Mouse (Mus musculus): ENCODE measurements around the gene Tnfrsf19. TPM values are rescaled to one million over a fixed set of nuclear protein-coding genes. Genes with fewer than 3 reads are reported as not detected.

The Tnfrsf19 gene
- total RNA-seq (2021), result 10 to 100 TPM; 48.1 to 71.4 TPM
- long read RNA-seq, experiment 1, full-length matches to known transcripts, result 6 of 12 reads
- long read RNA-seq, experiment 1, partial matches to known transcripts, result 1 of 12 reads
- long read RNA-seq, experiment 1, other reads (novel, unspliced or antisense), result 5 of 12 reads
- long read RNA-seq, experiment 2, full-length matches to known transcripts, result 4 of 6 reads
- long read RNA-seq, experiment 2, partial matches to known transcripts, result 1 of 6 reads
- long read RNA-seq, experiment 2, other reads (novel, unspliced or antisense), result 1 of 6 reads

GRCm38 (mm10) chr14:61046091-61046681 is at the start of gene Tnfrsf19:
Gene Tnfrsf19, minus strand, starts transcription at chr14:61046490.
- peak; percentile 92 to 93 for DNase-seq

GRCm38 (mm10) chr14:61092073-61092472 is 45.8 kb upstream of the Tnfrsf19 start:
- no peak for DNase-seq

- no peak for DNase-seq
These were observed 44.7 kb upstream of the Tnfrsf19 start for GRCm38 (mm10) chr14:61090955-61091354.

DNA sequence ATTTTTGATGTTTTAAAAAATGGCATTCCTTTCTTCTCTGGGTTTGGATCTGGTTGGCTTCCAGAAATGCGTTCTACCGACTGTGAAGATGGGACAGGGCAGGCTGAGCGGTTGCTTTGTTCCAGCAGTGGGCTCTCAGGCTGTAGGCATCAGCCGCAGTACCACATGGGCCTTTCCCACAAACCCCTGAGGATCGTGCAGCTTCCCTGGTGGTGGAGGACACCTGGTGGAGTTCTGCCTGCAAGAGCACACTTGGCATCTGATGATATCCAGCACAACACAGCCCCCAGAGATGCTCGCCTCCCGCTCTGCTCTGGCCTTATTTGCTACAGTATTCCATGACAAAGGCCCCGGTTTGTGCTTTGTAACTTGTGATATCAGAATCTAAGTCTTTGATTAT is 41.9 kb upstream of the Tnfrsf19 start:
- DNase-seq, result no peak

DNA sequence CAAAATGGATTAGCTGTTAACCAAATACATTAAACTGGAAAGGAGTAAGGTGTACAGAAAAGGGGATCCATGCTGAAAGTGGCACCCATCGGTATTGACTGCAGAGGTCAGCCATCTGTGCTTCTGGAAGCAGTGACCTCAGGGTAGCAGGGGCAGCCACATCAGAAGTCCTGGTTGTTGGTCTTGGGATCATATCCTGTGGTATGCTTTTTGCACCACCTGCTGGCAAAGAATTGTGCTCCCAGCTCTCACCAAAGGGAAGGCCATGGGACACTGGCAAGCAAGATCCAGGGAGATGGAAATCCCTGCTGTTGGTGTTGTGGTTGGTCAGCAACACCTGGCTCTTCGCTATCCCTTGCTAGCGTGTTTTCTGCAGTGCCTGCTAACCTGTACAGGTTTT is 39.0 kb upstream of the Tnfrsf19 start:
- peak; percentile 64 to 72 for DNase-seq

GRCm38 (mm10) chr14:61069555-61069954 is 23.3 kb upstream of the Tnfrsf19 start:
- DNase-seq, result no peak

DNA sequence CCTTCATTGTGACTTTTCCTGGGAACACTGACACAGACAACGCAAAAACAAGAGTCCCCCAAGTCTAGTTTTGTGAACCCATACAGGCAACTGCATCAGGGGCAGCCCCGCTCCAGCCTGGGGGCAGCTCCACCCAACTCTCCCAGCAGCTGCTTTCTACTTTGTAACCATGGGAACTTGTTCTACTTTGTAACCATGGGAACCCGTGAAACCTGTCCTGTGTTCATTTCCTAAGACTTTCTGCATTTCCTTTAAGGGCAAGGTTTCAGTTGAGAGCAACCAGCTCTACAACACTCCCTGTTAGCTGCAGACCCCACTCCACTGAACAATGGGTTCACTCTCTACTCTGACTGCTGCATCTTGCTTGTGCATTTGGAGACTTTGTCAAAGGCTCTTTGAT is 15.4 kb upstream of the Tnfrsf19 start:
- DNase-seq, result no peak

DNA sequence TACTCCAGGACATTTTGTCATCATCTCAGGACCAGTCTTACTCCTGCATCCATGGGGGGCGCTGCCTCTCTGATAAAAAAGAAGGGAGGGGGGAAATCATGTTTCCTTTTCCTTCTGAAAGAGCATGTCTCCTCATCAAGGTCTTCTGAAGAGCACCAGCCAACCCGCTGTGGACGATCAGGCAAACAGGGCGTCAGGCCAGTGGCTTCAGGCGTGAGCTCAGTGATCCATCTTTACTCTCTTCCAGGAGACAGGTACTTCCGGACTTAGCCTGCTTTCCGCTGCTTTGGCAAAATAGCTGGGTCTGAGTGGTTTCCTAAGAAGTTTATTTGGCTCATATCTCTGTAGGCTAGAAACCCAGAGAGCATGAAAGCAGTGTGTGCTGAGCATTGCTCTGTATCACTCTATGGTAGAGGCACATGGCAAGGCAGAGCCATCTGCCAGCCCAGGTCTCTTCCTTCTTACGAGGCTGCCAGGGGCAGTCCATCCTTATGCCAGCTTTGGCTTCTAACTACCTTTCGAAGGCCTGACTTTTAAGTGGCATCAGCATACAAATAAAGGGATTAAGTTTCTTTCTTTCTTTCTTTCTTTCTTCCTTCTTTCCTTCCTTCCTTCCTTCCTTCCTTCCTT is 13.1 kb upstream of the Tnfrsf19 start:
- DNase-seq, result no peak

- no peak for DNase-seq
These were observed 10.7 kb upstream of the Tnfrsf19 start for GRCm38 (mm10) chr14:61056962-61057361.

DNA sequence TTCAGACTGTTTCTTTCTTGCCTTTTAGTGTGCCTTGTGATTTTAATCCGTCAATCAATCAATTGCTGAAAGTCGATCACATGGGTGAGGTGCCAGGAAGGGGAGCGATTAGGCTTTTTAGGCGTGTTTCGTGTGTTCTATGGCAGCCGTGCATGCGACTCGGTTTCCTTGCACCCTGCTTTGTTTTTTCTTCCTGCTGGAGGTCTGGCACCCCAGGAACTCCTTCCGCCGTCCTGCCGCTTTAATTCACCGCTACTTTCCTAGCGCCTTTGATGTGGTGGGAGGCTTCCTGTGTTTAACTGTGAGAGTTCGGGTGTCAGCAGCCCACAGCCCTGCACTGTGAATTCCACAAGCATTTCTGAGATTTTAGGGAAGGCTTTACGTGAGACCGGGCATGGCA is 10.2 kb upstream of the Tnfrsf19 start:
- DNase-seq, result no peak

GRCm38 (mm10) chr14:61055864-61056263 is 9.6 kb upstream of the Tnfrsf19 start:
- no peak for DNase-seq

DNA sequence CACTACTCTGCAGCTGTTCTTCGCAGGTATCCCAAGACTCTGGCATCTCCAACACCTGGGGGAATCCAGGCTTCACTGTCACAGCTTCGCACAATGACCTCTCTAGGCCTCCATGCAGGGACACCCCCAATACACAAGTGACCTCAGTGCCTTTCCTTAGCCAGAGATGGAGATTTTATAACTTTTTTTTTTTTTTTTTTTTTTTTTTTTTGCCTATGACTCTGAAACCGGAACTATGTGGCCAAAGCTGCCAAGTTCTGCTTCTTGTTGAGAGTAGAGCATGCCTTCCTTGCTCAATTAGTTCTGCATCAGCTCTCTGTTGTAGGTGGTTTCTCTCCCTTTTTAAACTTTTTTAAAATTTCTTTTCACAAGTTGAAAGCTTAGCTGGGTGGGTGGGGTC is 5.9 kb upstream of the Tnfrsf19 start:
- no peak for DNase-seq

DNA sequence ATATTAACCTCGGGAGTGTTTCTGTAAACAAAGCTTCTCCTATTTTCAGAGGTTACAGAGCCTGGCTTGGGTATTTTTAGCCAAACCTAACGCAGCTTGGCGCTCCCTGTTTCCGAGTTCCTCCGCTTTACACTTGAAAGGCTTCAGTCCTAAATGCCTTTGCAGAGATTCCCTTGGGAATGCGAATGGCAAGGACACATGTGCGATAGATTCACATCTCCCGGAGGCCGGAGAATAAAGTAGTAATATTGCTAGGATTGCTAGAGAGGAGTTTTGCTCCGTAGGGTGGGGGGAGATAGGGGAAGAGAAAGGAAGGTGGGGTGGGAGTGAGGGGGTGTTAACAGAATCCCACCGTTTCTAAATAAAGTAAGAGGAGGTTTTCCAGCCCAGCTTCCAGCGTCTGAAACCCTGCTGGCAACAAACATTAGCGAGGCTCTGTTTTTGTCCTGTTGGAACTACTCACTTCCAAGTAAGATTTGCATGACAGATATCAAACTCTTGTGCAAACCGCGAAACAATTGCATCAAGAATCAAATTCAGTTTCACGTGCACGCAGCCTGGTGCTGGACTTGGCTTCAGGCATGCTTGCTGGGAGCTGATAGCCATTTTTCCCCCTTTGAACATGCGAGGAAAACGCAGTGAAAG is 722 bp downstream of the Tnfrsf19 start:
- DNase-seq, result peak; percentile 31 to 40

GRCm38 (mm10) chr14:61044316-61044715 is 2.0 kb downstream of the Tnfrsf19 start:
- DNase-seq, result no peak

GRCm38 (mm10) chr14:61043511-61044310 is 2.6 kb downstream of the Tnfrsf19 start:
- peak in 1 of 2 experiments; percentile 28 for DNase-seq

GRCm38 (mm10) chr14:61042291-61042690 is 4.0 kb downstream of the Tnfrsf19 start:
- DNase-seq, result no peak

DNA sequence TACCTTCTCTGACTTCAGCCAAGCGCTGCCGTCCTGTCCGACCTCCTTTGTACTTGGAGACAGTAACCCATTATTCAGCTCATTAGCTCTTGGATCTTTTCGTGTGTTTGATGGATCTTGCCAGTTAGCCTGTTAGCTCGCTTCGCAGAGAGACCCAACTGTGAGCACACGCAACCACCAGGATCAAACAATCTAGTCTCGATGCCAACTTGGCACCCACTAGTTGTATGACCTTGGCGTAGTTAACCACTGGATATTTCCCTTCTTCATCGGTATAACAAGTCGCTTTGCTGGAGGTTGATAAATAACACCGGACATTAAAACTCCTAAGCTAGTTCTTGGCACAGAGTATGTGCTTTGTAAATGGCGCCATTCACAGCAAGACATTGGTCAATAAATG is 6.1 kb downstream of the Tnfrsf19 start:
- DNase-seq, result no peak

- no peak for DNase-seq
These were observed 8.2 kb downstream of the Tnfrsf19 start for GRCm38 (mm10) chr14:61038082-61038472.

GRCm38 (mm10) chr14:61037321-61038081 is 8.8 kb downstream of the Tnfrsf19 start:
- DNase-seq, result peak; percentile 83 to 91

DNA sequence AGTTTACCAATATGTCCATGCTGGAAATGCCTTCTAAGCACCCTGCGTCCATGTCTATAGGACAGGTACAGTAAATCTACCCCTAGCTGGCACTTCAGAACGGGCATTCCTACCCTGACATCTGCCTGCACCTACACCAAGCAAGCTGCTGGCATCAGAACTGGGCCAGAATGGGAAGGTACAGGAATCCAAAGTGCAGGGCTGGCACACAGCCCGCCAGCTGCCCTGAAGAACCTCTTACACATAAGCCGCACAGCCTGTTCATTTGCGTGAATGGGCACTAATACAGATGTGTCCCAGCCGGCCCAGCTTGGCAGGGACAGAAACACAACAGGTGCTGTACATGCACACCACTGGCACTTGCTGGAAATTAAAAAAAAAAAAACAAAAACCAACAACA is 15.9 kb downstream of the Tnfrsf19 start:
- no peak for DNase-seq

- DNase-seq, result no peak
These were observed 22.3 kb downstream of the Tnfrsf19 start for GRCm38 (mm10) chr14:61024006-61024405.

Data from adrenal gland, postnatal 36 days (tissue).